Mouse (Mus musculus): ENCODE measurements around the gene Clstn3.
"Not testable (repeated sequence)": the region's sequence is repeated elsewhere in the genome, so short reads cannot be mapped to it uniquely, and the experiment has no call there.

Gene Clstn3

GRCm38 (mm10) chr6:124448959-124449667, 15.5 kb downstream of the Clstn3 start:
- DNase-seq (ENCODE audit: low read depth, low spot score): no peak

GRCm38 (mm10) chr6:124448186-124448852, 16.3 kb downstream of the Clstn3 start:
- DNase-seq (ENCODE audit: low read depth, low spot score): no peak

- no peak for DNase-seq (ENCODE audit: low read depth, low spot score)
Measured at GRCm38 (mm10) chr6:124447356-124447755, 17.2 kb downstream of the Clstn3 start.

GRCm38 (mm10) chr6:124446459-124446858, 18.1 kb downstream of the Clstn3 start:
- DNase-seq (ENCODE audit: low read depth, low spot score): no peak

- DNase-seq (ENCODE audit: low read depth, low spot score): no peak
Measured at GRCm38 (mm10) chr6:124446024-124446423, 18.6 kb downstream of the Clstn3 start.

- DNase-seq (ENCODE audit: low read depth, low spot score): no peak
Measured at GRCm38 (mm10) chr6:124443338-124443737, 21.3 kb downstream of the Clstn3 start.

GRCm38 (mm10) chr6:124436245-124436644, 28.3 kb downstream of the Clstn3 start:
- DNase-seq (ENCODE audit: low read depth, low spot score): no peak

- no peak for DNase-seq (ENCODE audit: low read depth, low spot score)
Measured at GRCm38 (mm10) chr6:124435173-124435572, 29.4 kb downstream of the Clstn3 start.

GRCm38 (mm10) chr6:124433688-124434324, 30.8 kb downstream of the Clstn3 start:
- DNase-seq (ENCODE audit: low read depth, low spot score): no peak

GRCm38 (mm10) chr6:124430784-124431495, 33.7 kb downstream of the Clstn3 start:
- DNase-seq (ENCODE audit: low read depth, low spot score): no peak

- no peak for DNase-seq (ENCODE audit: low read depth, low spot score)
Measured at GRCm38 (mm10) chr6:124430379-124430778, 34.2 kb downstream of the Clstn3 start.

- DNase-seq (ENCODE audit: low read depth, low spot score): no peak
Measured at GRCm38 (mm10) chr6:124427791-124428576, 36.6 kb downstream of the Clstn3 start.

GRCm38 (mm10) chr6:124427289-124427688, 37.3 kb downstream of the Clstn3 start:
- no peak for DNase-seq (ENCODE audit: low read depth, low spot score)

- no peak for DNase-seq (ENCODE audit: low read depth, low spot score)
Measured at GRCm38 (mm10) chr6:124426604-124427003, 38.0 kb downstream of the Clstn3 start.

GRCm38 (mm10) chr6:124425523-124425922, 39.1 kb downstream of the Clstn3 start:
- no peak for DNase-seq (ENCODE audit: low read depth, low spot score)

GRCm38 (mm10) chr6:124425042-124425441, 39.6 kb downstream of the Clstn3 start:
- not testable (repeated sequence) for DNase-seq (ENCODE audit: low read depth, low spot score)

- DNase-seq (ENCODE audit: low read depth, low spot score): no peak
Measured at GRCm38 (mm10) chr6:124424068-124424498, 40.5 kb downstream of the Clstn3 start.

- DNase-seq (ENCODE audit: low read depth, low spot score): no peak
Measured at GRCm38 (mm10) chr6:124418686-124419085, 45.9 kb downstream of the Clstn3 start.

- peak; percentile 79 for DNase-seq (ENCODE audit: low read depth, low spot score)
Measured at GRCm38 (mm10) chr6:124415347-124416088, 49.1 kb downstream of the Clstn3 start.

GRCm38 (mm10) chr6:124414927-124415325, 49.7 kb downstream of the Clstn3 start, which contains the start of gene Pex5:
Gene Pex5, minus strand, starts transcription at chr6:124415067.
- DNase-seq (ENCODE audit: low read depth, low spot score): peak; percentile 95
